Mouse (Mus musculus): ENCODE results near the gene Smg6. TPM values are rescaled to one million over a fixed set of nuclear protein-coding genes. Genes with fewer than 3 reads are reported as not detected.

Smg6 gene
- 6.1 and 7.0 TPM in 2 replicates for polyA plus RNA-seq (2012; rRNA removed)

DNA sequence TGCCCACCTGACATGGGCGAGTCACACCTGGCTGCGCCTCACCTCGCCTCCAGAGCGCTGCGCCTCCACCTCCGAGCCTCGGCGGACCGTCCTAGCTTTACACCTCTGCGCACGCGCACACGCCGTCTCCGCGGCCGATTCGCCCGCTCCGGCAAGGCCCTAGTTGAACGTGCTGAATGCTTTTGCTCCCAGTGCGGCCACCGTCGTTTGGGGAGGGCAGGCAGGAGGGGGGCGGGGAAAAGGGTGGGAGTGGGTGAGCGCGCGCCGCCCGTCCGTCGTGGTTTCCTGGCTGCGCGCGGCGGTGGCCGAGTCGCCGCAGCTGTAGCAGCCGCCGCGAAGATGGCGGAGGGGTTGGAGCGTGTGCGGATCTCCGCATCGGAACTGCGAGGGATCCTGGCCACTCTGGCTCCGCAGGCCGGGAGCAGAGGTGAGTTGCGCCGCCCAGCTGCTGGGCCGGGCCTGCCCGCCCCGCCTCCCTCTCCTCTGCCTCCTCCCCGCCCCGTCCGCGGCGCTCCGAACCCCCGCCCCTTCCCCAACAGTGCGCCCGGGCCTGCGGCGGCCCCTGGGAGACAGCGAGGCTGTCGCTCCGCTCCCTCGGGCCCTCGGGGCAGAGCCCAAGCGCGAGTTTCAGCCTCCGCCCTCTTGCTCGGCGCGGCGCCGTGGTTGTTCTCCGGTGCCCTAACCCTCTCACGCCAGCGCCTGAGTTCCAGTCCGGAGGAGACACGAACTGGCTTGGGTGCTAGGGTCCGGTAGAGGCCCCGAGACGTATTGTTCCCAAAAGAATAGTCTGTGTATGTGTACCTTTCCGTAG is at the start of gene Smg6, which contains the start of gene Srr:
Gene Smg6 (plus strand): TSS at position 247 of the 811 bp plus-strand sequence.
Gene Srr (minus strand): TSS at position 372 of the 811 bp plus-strand sequence.

DNA sequence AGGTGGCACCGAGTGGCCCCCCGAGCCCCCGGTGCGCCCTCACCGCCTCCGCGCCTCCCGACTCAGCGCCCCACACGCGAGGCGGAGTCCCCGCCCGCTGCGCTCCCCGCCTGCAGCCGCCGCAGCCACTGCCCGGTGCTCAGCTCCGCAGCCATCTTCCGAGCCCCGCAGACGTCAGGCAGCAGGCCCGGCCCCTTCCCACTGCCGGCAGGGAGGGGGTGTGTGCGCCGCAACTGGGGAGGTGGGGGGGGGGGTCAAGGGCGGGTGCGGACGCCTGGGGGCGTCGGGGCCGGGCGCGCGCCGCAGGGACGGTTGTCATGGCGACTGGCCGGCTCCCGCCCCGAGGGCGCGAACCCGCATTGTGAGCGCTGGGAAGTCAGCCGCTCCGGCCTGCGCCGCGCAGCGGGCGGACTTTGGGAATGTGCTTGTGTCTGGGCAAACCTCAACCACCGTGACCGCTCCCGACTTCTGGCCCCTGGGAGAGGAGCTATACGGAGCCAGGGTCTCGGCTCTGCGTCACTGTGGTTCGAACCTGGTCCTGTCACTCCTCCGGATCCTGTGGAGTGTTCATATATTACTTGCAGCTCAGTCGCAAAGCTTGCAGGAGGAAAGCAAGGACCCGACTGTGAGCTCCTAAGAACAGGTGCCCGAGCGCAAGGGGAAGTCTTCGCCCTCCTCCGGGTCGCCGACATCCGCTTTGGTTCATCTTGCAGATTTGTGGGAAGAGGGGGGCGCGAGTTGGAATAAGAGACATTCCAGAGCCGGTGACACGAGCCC is 28.5 kb upstream of the Smg6 start, which contains the start of gene Sgsm2:
Gene Sgsm2 (minus strand): TSS at position 160 of the 777 bp plus-strand sequence.

DNA sequence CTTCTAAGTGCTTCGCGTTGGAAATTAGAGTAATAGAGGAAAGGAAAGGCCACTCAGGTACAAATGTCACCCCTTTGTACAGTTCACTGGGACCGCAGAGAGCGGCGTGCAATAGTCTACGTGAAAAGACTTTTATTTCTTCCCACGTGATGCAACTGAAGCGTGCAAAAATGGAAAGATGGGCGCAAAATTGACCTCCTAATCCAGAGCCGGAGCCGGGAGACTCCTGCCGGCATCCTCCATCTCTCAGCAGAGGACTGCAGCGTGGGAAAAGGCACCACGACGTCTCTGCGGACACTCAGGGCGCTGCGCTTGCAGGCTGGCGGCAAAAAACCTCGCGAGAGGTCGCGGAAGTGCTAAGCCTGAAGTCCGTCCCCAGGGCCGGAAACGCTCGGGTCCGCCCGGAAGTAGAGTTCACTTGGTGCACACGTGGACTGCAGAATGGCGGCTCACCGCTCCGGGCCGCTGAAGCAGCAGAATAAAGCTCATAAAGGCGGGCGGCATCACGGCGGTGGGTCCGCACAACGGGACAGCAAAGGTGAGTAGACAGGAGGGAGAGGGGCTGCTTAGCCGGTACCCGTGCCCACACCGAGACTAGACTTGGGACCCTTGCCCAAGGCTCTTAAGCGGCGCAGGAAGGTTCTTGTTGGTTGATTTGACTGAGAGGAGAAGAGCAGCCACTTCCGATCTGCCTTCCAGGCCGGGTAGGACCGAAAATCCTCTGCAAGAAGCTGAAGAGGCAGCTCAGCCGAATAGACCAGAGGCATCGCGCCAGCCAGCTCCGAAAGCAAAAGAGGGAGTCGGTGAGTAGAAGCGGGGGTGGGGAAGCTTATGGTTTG is 27.7 kb upstream of the Smg6 start, which contains the start of gene Tsr1:
Gene Tsr1 (plus strand): TSS at position 394 of the 839 bp plus-strand sequence.

DNA sequence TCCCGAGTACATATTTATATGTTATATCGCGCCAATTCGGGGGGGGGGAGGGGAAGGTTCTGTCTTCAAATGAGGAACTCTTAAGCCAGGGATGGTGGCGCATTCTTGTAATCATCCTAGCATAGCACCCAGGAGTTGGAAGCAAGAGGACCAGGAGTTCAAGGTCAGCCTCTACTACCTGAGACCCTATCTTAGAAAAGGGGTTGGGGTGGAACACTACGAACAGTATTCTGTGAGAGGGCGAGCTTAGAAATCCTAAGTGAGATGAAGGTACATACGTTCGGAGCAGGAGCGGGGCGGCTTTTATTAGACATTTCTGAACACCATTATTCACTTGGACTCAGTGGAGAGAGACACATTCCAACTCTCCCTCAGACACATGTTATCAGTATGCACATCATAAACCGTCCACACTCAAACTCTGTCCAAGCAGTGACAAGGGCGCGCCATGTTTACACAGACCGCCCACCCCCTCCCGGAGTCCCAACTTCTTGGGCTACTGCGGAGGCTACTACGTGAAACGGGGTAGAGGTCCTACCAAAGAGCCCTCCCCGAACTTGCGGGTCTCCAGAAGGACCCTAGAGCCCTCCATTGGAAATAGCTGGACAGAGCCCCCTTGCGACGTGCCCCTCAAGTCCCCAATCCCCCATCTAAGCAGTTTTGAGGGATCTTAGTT is 243.9 kb downstream of the Smg6 start, which contains the start of gene Hic1:
Gene Hic1 (minus strand): TSS at position 115 of the 676 bp plus-strand sequence.

DNA sequence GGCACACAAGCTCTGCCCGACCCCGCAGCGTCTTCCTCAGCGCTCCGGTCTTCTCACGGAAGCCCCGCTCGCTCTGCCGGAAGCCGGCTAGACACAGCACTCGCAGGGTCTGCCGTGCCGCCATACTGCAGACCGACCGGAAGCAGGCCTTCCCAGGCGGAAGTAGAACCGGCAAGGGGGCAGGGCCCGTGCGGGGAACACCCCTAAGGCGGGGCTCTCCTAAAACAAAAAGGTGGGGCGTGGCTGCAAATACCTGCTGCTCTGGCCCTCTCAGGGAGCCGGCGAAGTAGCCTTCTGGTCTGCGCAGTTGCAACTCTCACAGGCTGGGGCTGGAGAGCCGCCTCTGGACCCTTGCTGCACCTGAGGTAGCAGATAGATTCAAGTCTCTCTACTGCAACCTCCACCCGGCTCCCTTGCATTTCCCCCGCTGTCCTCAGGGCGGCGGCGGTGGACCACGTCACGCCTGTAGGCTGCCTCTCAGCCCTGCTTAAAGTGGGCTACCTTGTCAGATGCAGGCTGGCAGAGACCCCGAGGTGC is 253.1 kb downstream of the Smg6 start, which contains the start of gene Ovca2:
Gene Ovca2 (minus strand): TSS at position 164 of the 537 bp plus-strand sequence.

DNA sequence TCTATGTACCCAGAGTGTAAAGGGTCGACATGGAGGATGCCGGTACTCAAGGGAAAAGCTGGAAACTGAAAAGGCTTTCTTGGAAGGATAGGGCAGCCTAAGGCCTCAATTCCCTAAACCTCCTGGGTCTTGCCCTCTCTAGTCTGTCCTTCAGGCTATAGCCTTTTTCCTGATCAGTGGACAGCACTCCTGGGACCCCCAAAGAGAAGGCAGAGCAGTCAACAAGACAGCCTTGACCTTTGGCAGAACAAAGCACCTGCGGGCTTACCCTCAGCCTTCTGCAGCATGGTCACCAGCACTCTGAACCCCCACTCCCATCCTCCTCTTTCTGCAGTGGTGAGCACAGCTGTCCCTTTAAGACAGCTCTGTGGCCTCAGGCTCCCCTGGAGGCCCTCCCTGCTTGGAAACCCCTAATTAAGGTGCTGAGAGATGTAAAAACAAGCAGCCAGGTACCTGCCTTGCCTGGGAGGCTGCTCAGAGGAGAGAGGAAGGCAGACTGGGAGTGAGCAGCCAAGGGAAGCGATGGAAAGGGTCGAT is 265.4 kb downstream of the Smg6 start, which contains the start of gene Dph1:
Gene Dph1 (minus strand): TSS at position 337 of the 537 bp plus-strand sequence.

DNA sequence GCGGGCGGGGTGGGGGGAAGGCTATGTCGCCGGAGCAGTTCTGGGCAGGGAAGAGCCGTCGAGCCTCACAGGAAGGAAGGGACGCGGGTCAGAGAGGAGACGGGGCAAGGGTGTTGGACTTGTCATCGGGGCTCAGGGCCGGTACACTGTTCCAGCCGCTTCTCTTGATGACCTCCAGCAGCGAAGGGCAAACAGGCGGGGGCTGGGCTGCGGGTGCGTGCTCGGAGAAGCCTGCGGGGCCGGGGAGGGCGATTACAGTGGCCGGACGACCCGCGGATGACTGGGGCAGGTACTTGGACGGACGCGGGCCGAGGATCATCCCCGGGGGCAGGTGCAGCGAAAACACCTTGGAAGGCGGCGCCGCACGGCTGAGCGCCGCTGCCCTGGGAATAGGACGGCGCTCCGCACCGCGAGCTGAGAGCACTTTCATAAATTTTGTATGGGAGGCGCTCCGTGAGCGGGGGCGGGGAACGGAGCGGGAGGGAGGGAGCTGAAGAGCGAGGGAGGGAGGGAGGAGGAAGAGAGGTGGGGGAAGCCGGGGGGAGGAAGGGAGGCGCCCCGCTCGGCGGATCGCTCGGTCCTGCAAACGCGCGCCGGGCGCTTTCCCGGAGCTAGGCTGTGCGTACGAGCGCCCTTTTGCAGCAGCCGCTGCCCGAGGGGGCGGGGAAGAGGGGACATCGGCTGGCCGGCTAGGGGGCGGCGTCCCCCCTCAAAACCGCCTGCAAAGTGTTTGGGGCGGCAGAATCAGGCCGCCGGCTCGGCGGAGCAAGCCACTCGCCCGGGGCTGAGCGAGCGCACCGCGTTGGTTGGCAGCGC is 267.8 kb downstream of the Smg6 start, which contains the start of gene Rtn4rl1:
Gene Rtn4rl1 (plus strand): TSS at position 528 of the 816 bp plus-strand sequence.

Other genes starting within 250 kb of the Smg6 start
- gene Pafah1b1, start 201.2 kb upstream of the Smg6 start, polyA plus RNA-seq (2012; rRNA removed) = 14.8 and 15.2 TPM in 2 replicates
- 4.0 and 4.3 TPM in 2 replicates for gene Mettl16, start 155.0 kb upstream of the Smg6 start, polyA plus RNA-seq (2012; rRNA removed)
- 1.9 and 2.1 TPM in 2 replicates for gene Mnt, start 94.9 kb upstream of the Smg6 start, polyA plus RNA-seq (2012; rRNA removed)
- 1.8 and 2.1 TPM in 2 replicates for gene Sgsm2, start 28.8 kb upstream of the Smg6 start, polyA plus RNA-seq (2012; rRNA removed)
- 13.0 and 14.5 TPM in 2 replicates for gene Tsr1, start 27.8 kb upstream of the Smg6 start, polyA plus RNA-seq (2012; rRNA removed)
- 2.8 and 3.1 TPM in 2 replicates for gene Srr, start 125 bp downstream of the Smg6 start, polyA plus RNA-seq (2012; rRNA removed)
- 1.6 TPM in 2 replicates for gene Hic1, start 243.7 kb downstream of the Smg6 start, polyA plus RNA-seq (2012; rRNA removed)

Measured in liver, embryonic 18 days (tissue).